Mouse (Mus musculus) inflammation-experienced regulatory T-cells, adult 6 months (primary cell): ENCODE results near the gene Catspere2. TPM values are rescaled to one million over a fixed set of nuclear protein-coding genes. Genes with fewer than 3 reads are reported as not detected.

Experiments used
- ATAC-seq: one replicate; pipeline ENCODE4 v1.8.0; 2017
- polyA plus RNA-seq, 3 experiments: library from polyadenylated mRNA; unstranded; fragments of 100-300 nt; shearing (Covaris generic); gene quantifications; one replicate each; pipeline ENCODE4 v1.2.1; 2017

Gene Catspere2
- polyA plus RNA-seq, 3 experiments from 2014 or later, result not detected

GRCm38 (mm10) chr1:178219166-178220077, 236.2 kb downstream of the Catspere2 start:
- no peak for ATAC-seq

Other genes with a start within 250 kb of the Catspere2 start
- gene Adss, start 186.9 kb upstream of the Catspere2 start, polyA plus RNA-seq, result 10 to 100 TPM; 55.6 to 64.6 (median 58.8) TPM
- gene Desi2, start 204.0 kb downstream of the Catspere2 start, polyA plus RNA-seq, result 10 to 100 TPM in 1 of 3 experiments, 1 to 10 TPM in 2; 8.0 to 10.3 (median 8.3) TPM